Mouse (Mus musculus) ES-E14 (cell line): ENCODE measurements around the gene Crls1.

Experiments
- ZC3H11A ChIP-seq: IDR thresholded peaks from 2 replicates; pipeline ENCODE4 v1.6.1; 2012; ENCODE audit warnings: low read depth, mild to moderate bottlenecking, inconsistent platforms, low read length, borderline replicate concordance
- ZNF384 ChIP-seq: IDR thresholded peaks from 2 replicates; pipeline ENCODE4 v1.6.1; 2012; ENCODE audit warnings: low read depth, low read length, inconsistent platforms

GRCm38 (mm10) chr2:132802976-132803375 is 43.5 kb upstream of the Crls1 start:
- TF ChIP-seq ZC3H11A (no peak), ZNF384 (no peak)
